Mouse (Mus musculus) left cerebral cortex, postnatal 25 days (tissue): Measurements from ENCODE around the gene Enah. TPM values are rescaled to one million over a fixed set of nuclear protein-coding genes. Genes with fewer than 3 reads are reported as not detected.

Experiments
- DNase-seq, 2 experiments: peaks; one replicate each; pipeline ENCODE4 v3.0.0; 2022; ENCODE audit warnings: low spot score in 2 of 2, mixed read lengths in 1 of 2
- intact Hi-C: fragments of 180-260 bp; cut with DNase I; formaldehyde crosslinking; loops from one replicate; pipeline ENCODE4 v1.15.1; 2025
- total RNA-seq, 2 experiments: library from RNA; stranded (reverse); gene quantifications; 2 replicates each; pipeline ENCODE4 v1.2.3; 2021

The Enah gene
- total RNA-seq, result 100 to 1,000 TPM; 142 to 143 TPM

- intact Hi-C loops, result loop anchor here (1.0 to 5.0 kb wide), 4 partner anchors 67 to 128 kb away; no protein-coding TSS in a partner anchor
- DNase-seq, result peak; percentile 73 to 77
Measured at GRCm38 (mm10) chr1:182019926-182020801, at the start of gene Enah. Gene Enah (minus strand): TSS chr1:182019990.

GRCm38 (mm10) chr1:182068136-182068535 lies 48.3 kb upstream of the Enah start:
- no peak for DNase-seq
- intact Hi-C loops, result no loop called here

- DNase-seq, result no peak
- intact Hi-C loops, result no loop called here
Measured at GRCm38 (mm10) chr1:182066527-182067465, 47.0 kb upstream of the Enah start.

- intact Hi-C loops, result no loop called here
- DNase-seq, result no peak
Measured at GRCm38 (mm10) chr1:182063716-182064115, 43.9 kb upstream of the Enah start.

- DNase-seq, result no peak
- intact Hi-C loops, result no loop called here
Measured at GRCm38 (mm10) chr1:182062801-182063200, 43.0 kb upstream of the Enah start.

GRCm38 (mm10) chr1:182061203-182061602 lies 41.4 kb upstream of the Enah start:
- intact Hi-C loops, result no loop called here
- no peak for DNase-seq

- DNase-seq, result no peak
- intact Hi-C loops, result no loop called here
Measured at GRCm38 (mm10) chr1:182059806-182060205, 40.0 kb upstream of the Enah start.

- intact Hi-C loops, result no loop called here
- DNase-seq, result no peak
Measured at GRCm38 (mm10) chr1:182057998-182058397, 38.2 kb upstream of the Enah start.

GRCm38 (mm10) chr1:182055122-182055521 lies 35.3 kb upstream of the Enah start:
- intact Hi-C loops, result no loop called here
- no peak for DNase-seq

- DNase-seq, result no peak
- intact Hi-C loops, result no loop called here
Measured at GRCm38 (mm10) chr1:182054651-182055050, 34.9 kb upstream of the Enah start.

GRCm38 (mm10) chr1:182052973-182053372 lies 33.2 kb upstream of the Enah start:
- intact Hi-C loops, result no loop called here
- no peak for DNase-seq

- intact Hi-C loops, result no loop called here
- DNase-seq, result no peak
Measured at GRCm38 (mm10) chr1:182052385-182052784, 32.6 kb upstream of the Enah start.

GRCm38 (mm10) chr1:182049813-182050212 lies 30.0 kb upstream of the Enah start:
- intact Hi-C loops, result no loop called here
- no peak for DNase-seq

- DNase-seq, result no peak
- intact Hi-C loops, result no loop called here
Measured at GRCm38 (mm10) chr1:182048101-182048500, 28.3 kb upstream of the Enah start.

GRCm38 (mm10) chr1:182047016-182047690 lies 27.4 kb upstream of the Enah start:
- intact Hi-C loops, result no loop called here

GRCm38 (mm10) chr1:182045208-182045607 lies 25.4 kb upstream of the Enah start:
- DNase-seq, result peak in 1 of 2 experiments; percentile 61
- intact Hi-C loops, result no loop called here

More at GRCm38 (mm10) chr1:182047016-182047690, 27.4 kb upstream of the Enah start:
- no peak for DNase-seq

- DNase-seq, result no peak
- intact Hi-C loops, result no loop called here
Measured at GRCm38 (mm10) chr1:182040538-182040937, 20.7 kb upstream of the Enah start.

- intact Hi-C loops, result no loop called here
- DNase-seq, result no peak
Measured at GRCm38 (mm10) chr1:182031757-182032156, 12.0 kb upstream of the Enah start.

GRCm38 (mm10) chr1:182031066-182031465 lies 11.3 kb upstream of the Enah start:
- intact Hi-C loops, result no loop called here
- DNase-seq, result no peak
